Mouse (Mus musculus) G1E-ER4 (cell line): ENCODE measurements around the gene Clhc1. TPM values are rescaled to one million over a fixed set of nuclear protein-coding genes. Genes with fewer than 3 reads are reported as not detected.

Experiments used
- GATA1 ChIP-seq: IDR thresholded peaks from one replicate; pipeline ENCODE4 v1.8.0; 2012; ENCODE audit warnings: low read length, inconsistent platforms
- polyA plus RNA-seq: library from polyadenylated mRNA; stranded (reverse); fragments of >175 nt; gene quantifications from 2 replicates; pipeline ENCODE4 v1.2.3, GENCODE M21; 2012

Gene Clhc1
- polyA plus RNA-seq, 1 experiment: not detected

- TF ChIP-seq GATA1: no peak
Observed at GRCm38 (mm10) chr11:29548504-29549424, 1.0 kb downstream of the Clhc1 start.

- TF ChIP-seq GATA1: no peak
Observed at GRCm38 (mm10) chr11:29549425-29549778, 1.7 kb downstream of the Clhc1 start.

GRCm38 (mm10) chr11:29560452-29560851 is 12.7 kb downstream of the Clhc1 start:
- TF ChIP-seq GATA1: no peak

GRCm38 (mm10) chr11:29560990-29561389 is 13.2 kb downstream of the Clhc1 start:
- TF ChIP-seq GATA1: no peak

GRCm38 (mm10) chr11:29563406-29563805 is 15.7 kb downstream of the Clhc1 start:
- no peak for TF ChIP-seq GATA1

GRCm38 (mm10) chr11:29571536-29571935 is 23.8 kb downstream of the Clhc1 start:
- no peak for TF ChIP-seq GATA1

GRCm38 (mm10) chr11:29572656-29573055 is 24.9 kb downstream of the Clhc1 start:
- TF ChIP-seq GATA1: no peak

- TF ChIP-seq GATA1: no peak
Observed at GRCm38 (mm10) chr11:29579610-29580009, 31.9 kb downstream of the Clhc1 start.

GRCm38 (mm10) chr11:29595217-29595616 is 47.5 kb downstream of the Clhc1 start:
- TF ChIP-seq GATA1: no peak

- TF ChIP-seq GATA1: no peak
Observed at GRCm38 (mm10) chr11:29597159-29597558, 49.4 kb downstream of the Clhc1 start.

GRCm38 (mm10) chr11:29599000-29599399 is 51.2 kb downstream of the Clhc1 start:
- no peak for TF ChIP-seq GATA1

GRCm38 (mm10) chr11:29603581-29603980 is 55.8 kb downstream of the Clhc1 start:
- no peak for TF ChIP-seq GATA1

GRCm38 (mm10) chr11:29607465-29607990 is 59.8 kb downstream of the Clhc1 start:
- TF ChIP-seq GATA1: no peak

- no peak for TF ChIP-seq GATA1
Observed at GRCm38 (mm10) chr11:29609756-29610468, 62.2 kb downstream of the Clhc1 start.

GRCm38 (mm10) chr11:29612007-29612406 is 64.3 kb downstream of the Clhc1 start:
- no peak for TF ChIP-seq GATA1

- no peak for TF ChIP-seq GATA1
Observed at GRCm38 (mm10) chr11:29613185-29613735, 65.5 kb downstream of the Clhc1 start.
